Mouse (Mus musculus): ENCODE results near the gene Gpr157. TPM values are rescaled to one million over a fixed set of nuclear protein-coding genes. Genes with fewer than 3 reads are reported as not detected.

The Gpr157 gene
- polyA plus RNA-seq, 1 experiment = 5.0 TPM

GRCm38 (mm10) chr4:150066706-150067323, 20.4 kb upstream of the Gpr157 start:
- TF ChIP-seq POLR2A (IDR thresholded peaks at IDR 0.05; ENCODE audit: borderline replicate concordance, extremely low read depth, low read depth, low read length) = no peak
- TF ChIP-seq CTCF (IDR thresholded peaks at IDR 0.05; ENCODE audit: insufficient read depth, low read length) = no peak
- WGBS = 85% methylated on average over 17 of the region's 17 CpGs

GRCm38 (mm10) chr4:150068216-150068615, 18.9 kb upstream of the Gpr157 start:
- no peak for TF ChIP-seq POLR2A (IDR thresholded peaks at IDR 0.05; ENCODE audit: borderline replicate concordance, extremely low read depth, low read depth, low read length)
- no peak for TF ChIP-seq CTCF (IDR thresholded peaks at IDR 0.05; ENCODE audit: insufficient read depth, low read length)
- no peaks in the 10 kb centered on the region for H3K4me1 ChIP-seq (ENCODE audit: control insufficient read depth, insufficient read depth, low read length)
- DNase-seq = no peak
- H3K4me3 ChIP-seq (replicated peaks; ENCODE audit: extremely low read depth, low read depth, low read length) = no peak overlapping the region
- WGBS = 73% methylated on average over 12 of the region's 12 CpGs

More at GRCm38 (mm10) chr4:150066706-150067323, 20.4 kb upstream of the Gpr157 start:
- no peak overlapping the region for H3K4me3 ChIP-seq (replicated peaks; ENCODE audit: extremely low read depth, low read depth, low read length)
- no peak for DNase-seq
- no peaks in the 10 kb centered on the region for H3K4me1 ChIP-seq (ENCODE audit: control insufficient read depth, insufficient read depth, low read length)

DNA sequence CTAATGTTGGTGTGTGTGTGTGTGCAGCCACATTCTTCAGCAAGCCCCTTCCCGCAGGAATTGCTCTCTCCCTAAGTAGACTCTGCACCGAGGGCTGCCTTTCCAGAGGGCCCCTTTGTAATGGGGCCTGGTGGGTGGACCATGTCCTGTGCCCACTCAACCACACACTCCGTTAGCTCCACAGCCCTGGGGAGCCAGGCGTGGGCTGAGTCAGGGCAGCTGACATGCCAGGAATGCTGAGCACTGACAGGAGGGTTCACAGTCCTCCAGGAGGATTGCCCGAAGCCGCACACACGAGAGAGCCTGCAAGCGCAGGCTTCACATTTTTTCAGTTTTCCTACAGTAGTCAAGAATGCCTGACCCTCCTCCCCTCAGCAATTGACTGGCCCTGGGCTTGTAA, 17.0 kb upstream of the Gpr157 start:
- H3K4me3 ChIP-seq (replicated peaks; ENCODE audit: extremely low read depth, low read depth, low read length) = no peak overlapping the region
- WGBS = 50% methylated on average over 8 of the region's 8 CpGs
- no peak for DNase-seq
- no peak for TF ChIP-seq POLR2A (IDR thresholded peaks at IDR 0.05; ENCODE audit: borderline replicate concordance, extremely low read depth, low read depth, low read length)
- TF ChIP-seq CTCF (IDR thresholded peaks at IDR 0.05; ENCODE audit: insufficient read depth, low read length) = no peak
- no peaks in the 10 kb centered on the region for H3K4me1 ChIP-seq (ENCODE audit: control insufficient read depth, insufficient read depth, low read length)

- WGBS = 61% methylated on average over 15 of the region's 15 CpGs
- TF ChIP-seq CTCF (IDR thresholded peaks at IDR 0.05; ENCODE audit: insufficient read depth, low read length) (no peak), POLR2A (IDR thresholded peaks at IDR 0.05; ENCODE audit: borderline replicate concordance, extremely low read depth, low read depth, low read length) (no peak)
- Histone ChIP-seq H3K4me1 (ENCODE audit: control insufficient read depth, insufficient read depth, low read length) (no peaks in the 10 kb centered on the region), H3K4me3 (replicated peaks; ENCODE audit: extremely low read depth, low read depth, low read length) (no peak overlapping the region)
- DNase-seq = no peak
These were observed 14.6 kb upstream of the Gpr157 start for GRCm38 (mm10) chr4:150072416-150073101.

- Histone ChIP-seq H3K4me1 (ENCODE audit: control insufficient read depth, insufficient read depth, low read length) (no peaks in the 10 kb centered on the region), H3K4me3 (replicated peaks; ENCODE audit: extremely low read depth, low read depth, low read length) (no peak overlapping the region)
- TF ChIP-seq CTCF (IDR thresholded peaks at IDR 0.05; ENCODE audit: insufficient read depth, low read length) (peak; percentile 87), POLR2A (IDR thresholded peaks at IDR 0.05; ENCODE audit: borderline replicate concordance, extremely low read depth, low read depth, low read length) (no peak)
- 13% methylated on average over 8 of the region's 8 CpGs for WGBS
- peak; percentile 53 for DNase-seq
These were observed 14.1 kb upstream of the Gpr157 start for GRCm38 (mm10) chr4:150073102-150073473.

- TF ChIP-seq CTCF (IDR thresholded peaks at IDR 0.05; ENCODE audit: insufficient read depth, low read length) = no peak
- no peak for TF ChIP-seq POLR2A (IDR thresholded peaks at IDR 0.05; ENCODE audit: borderline replicate concordance, extremely low read depth, low read depth, low read length)
- no peak overlapping the region for H3K4me3 ChIP-seq (replicated peaks; ENCODE audit: extremely low read depth, low read depth, low read length)
- H3K4me1 ChIP-seq (ENCODE audit: control insufficient read depth, insufficient read depth, low read length) = peaks cover 2% of the 10 kb centered on the region; the same call in 1 of the 2 replicates
- WGBS = 81% methylated on average over 7 of the region's 7 CpGs
- no peak for DNase-seq
These were observed 11.8 kb upstream of the Gpr157 start for GRCm38 (mm10) chr4:150075350-150075749.

- no peak overlapping the region for H3K4me3 ChIP-seq (replicated peaks; ENCODE audit: extremely low read depth, low read depth, low read length)
- TF ChIP-seq POLR2A (IDR thresholded peaks at IDR 0.05; ENCODE audit: borderline replicate concordance, extremely low read depth, low read depth, low read length) (no peak), CTCF (IDR thresholded peaks at IDR 0.05; ENCODE audit: insufficient read depth, low read length) (no peak)
- peaks cover 2% of the 10 kb centered on the region; the same call in 1 of the 2 replicates for H3K4me1 ChIP-seq (ENCODE audit: control insufficient read depth, insufficient read depth, low read length)
- peak; percentile 41 for DNase-seq
- WGBS = 45% methylated on average over 18 of the region's 18 CpGs
These were observed 11.0 kb upstream of the Gpr157 start for GRCm38 (mm10) chr4:150076147-150076546.

DNA sequence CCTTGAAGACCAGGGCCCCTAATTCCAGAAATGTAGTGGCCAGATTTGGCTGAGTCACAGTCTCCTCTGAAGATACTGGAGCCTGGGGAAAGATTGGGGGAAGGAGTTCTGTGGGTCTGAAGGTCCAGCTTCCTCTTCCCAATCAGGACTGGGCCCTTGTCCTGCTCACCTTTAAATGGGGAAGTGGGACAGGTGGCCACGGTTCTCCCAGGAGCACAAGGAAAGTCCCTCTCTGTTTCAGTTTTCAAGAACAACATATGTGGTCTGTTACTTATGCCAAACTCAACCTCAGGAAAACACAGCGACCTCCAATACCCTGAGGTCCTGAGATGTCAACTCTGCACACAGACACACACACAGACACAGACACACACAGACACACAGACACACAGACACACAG, 8.5 kb upstream of the Gpr157 start:
- no peak for DNase-seq
- H3K4me3 ChIP-seq (replicated peaks; ENCODE audit: extremely low read depth, low read depth, low read length) = no peak overlapping the region
- TF ChIP-seq POLR2A (IDR thresholded peaks at IDR 0.05; ENCODE audit: borderline replicate concordance, extremely low read depth, low read depth, low read length) = no peak
- TF ChIP-seq CTCF (IDR thresholded peaks at IDR 0.05; ENCODE audit: insufficient read depth, low read length) = no peak
- peaks cover 2% of the 10 kb centered on the region; the same call in 1 of the 2 replicates for H3K4me1 ChIP-seq (ENCODE audit: control insufficient read depth, insufficient read depth, low read length)
- 61% methylated on average over 2 of the region's 2 CpGs for WGBS

DNA sequence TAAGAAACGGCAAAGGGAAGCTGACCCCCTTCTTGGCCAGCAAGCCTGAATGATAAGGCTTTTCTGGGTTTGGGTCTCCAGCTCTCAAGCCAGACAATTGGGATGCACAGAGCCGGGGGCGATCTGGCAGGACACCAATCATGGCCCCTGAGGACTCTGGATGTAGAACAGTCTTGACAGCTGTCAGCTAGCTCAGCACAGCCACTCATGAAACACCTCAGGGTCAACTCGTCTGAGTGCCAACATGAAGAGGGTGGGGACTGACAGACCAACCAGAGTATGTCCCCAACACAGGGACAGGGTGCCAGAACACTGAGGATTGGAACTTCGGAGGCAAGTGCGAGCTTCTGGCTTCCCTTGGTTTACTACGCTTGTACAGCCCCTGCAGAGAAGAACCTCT, 7.9 kb upstream of the Gpr157 start:
- H3K4me3 ChIP-seq (replicated peaks; ENCODE audit: extremely low read depth, low read depth, low read length) = no peak overlapping the region
- TF ChIP-seq CTCF (IDR thresholded peaks at IDR 0.05; ENCODE audit: insufficient read depth, low read length) = no peak
- no peak for TF ChIP-seq POLR2A (IDR thresholded peaks at IDR 0.05; ENCODE audit: borderline replicate concordance, extremely low read depth, low read depth, low read length)
- WGBS = 65% methylated on average over 7 of the region's 7 CpGs
- DNase-seq = no peak
- peaks cover 2% of the 10 kb centered on the region; the same call in 1 of the 2 replicates for H3K4me1 ChIP-seq (ENCODE audit: control insufficient read depth, insufficient read depth, low read length)
